In genomic region chr17:65000626-65001135, GRCm38 (mm10) we compare ENCODE assay signal across 19 mouse cellular contexts.
A peak's percentile ranks its signal among the peaks of the same experiment; 100 is the strongest.
DNase-seq lines count a peak whose midpoint lies in the region; ATAC-seq and TF ChIP-seq lines count a peak whose summit lies in the region.
"Had no signal": no experiment of that assay in that cellular context is flagged by ENCODE, and none has a peak within 500 bp of the region (broad histone marks: within the 10 kb centered on the region; RNA-seq: fewer than 3 reads in every experiment).

No protein-coding gene starts in this region.

- no peaks in the 10 kb centered on the region for H3K27me3 ChIP-seq in limb, embryonic 13.5 days
- H3K27me3 ChIP-seq in limb, embryonic 10.5 days (ENCODE audit: low read depth, poor library complexity, severe bottlenecking): no peaks in the 10 kb centered on the region
- no peaks in the 10 kb centered on the region for H3K27me3 ChIP-seq in embryonic facial prominence, embryonic 14.5 days (replicated peaks; ENCODE audit: control insufficient read depth, insufficient read depth, low read length)
- H3K27me3 ChIP-seq: embryonic facial prominence, embryonic 13.5 days; forebrain, embryonic 13.5 days; heart, embryonic 15.5 days; hindbrain, embryonic 15.5 days had no signal

- DNase-seq in gastrocnemius, adult 2 months: peak; percentile 26
- DNase-seq in gastrocnemius, postnatal 36 days: no peak
- no peak for DNase-seq in limb, embryonic 10.5 days (ENCODE audit: low spot score)
- DNase-seq in embryonic facial prominence, embryonic 14.5 days (ENCODE audit: low spot score): peak; percentile 64
- peak; percentile 33 for DNase-seq in skeletal muscle tissue, adult 2 months (ENCODE audit: low read depth, low spot score)
- no peak for DNase-seq in left cerebral cortex, adult 18-20 months (ENCODE audit: low spot score in 2 of 2)
- DNase-seq: adrenal gland, adult 8-10 months; adrenal gland, postnatal 36 days; cerebellum, adult 11 months; cerebellum, adult 8-10 months; cerebellum, postnatal 14 days; embryo, embryonic 11 days; kidney, adult 2 months had no signal

- peaks cover 4% of the 10 kb centered on the region; the same call in 1 of the 2 replicates for H3K9me3 ChIP-seq in limb, embryonic 13.5 days
- H3K9me3 ChIP-seq in limb, embryonic 10.5 days (replicated peaks): no peaks in the 10 kb centered on the region
- H3K9me3 ChIP-seq in embryonic facial prominence, embryonic 14.5 days (ENCODE audit: control insufficient read depth, low read length): no peaks in the 10 kb centered on the region
- H3K9me3 ChIP-seq: embryonic facial prominence, embryonic 13.5 days; forebrain, embryonic 13.5 days; heart, embryonic 15.5 days; hindbrain, embryonic 15.5 days had no signal

- intact Hi-C loops in gastrocnemius, adult 2 months (cut with DNase I): no loop called here
- intact Hi-C loops in gastrocnemius, postnatal 36 days (cut with DNase I): no loop called here

- 52% methylated on average over 5 of the region's 5 CpGs for WGBS in limb, embryonic 13.5 days
- 85% methylated on average over 5 of the region's 5 CpGs for WGBS in limb, embryonic 10.5 days
- WGBS in embryonic facial prominence, embryonic 14.5 days: 50% methylated on average over 5 of the region's 5 CpGs

- no peak overlapping the region for H3K27ac ChIP-seq in gastrocnemius, adult 2 months
- H3K27ac ChIP-seq in limb, embryonic 13.5 days: no peak overlapping the region
- H3K27ac ChIP-seq in limb, embryonic 10.5 days: no peak overlapping the region
- H3K27ac ChIP-seq in embryonic facial prominence, embryonic 14.5 days (replicated peaks; ENCODE audit: low read depth, low read length): no peak overlapping the region
- H3K27ac ChIP-seq: embryonic facial prominence, embryonic 13.5 days; forebrain, embryonic 13.5 days; heart, embryonic 15.5 days; hindbrain, embryonic 15.5 days had no signal

- peaks cover 16% of the 10 kb centered on the region for H3K4me1 ChIP-seq in limb, embryonic 13.5 days
- H3K4me1 ChIP-seq in limb, embryonic 10.5 days: peaks cover 28% of the 10 kb centered on the region
- no peaks in the 10 kb centered on the region; the same call in 1 of the 2 replicates for H3K4me1 ChIP-seq in embryonic facial prominence, embryonic 14.5 days (ENCODE audit: control insufficient read depth, insufficient read depth, low read length)
- H3K4me1 ChIP-seq: forebrain, embryonic 13.5 days; heart, embryonic 15.5 days; hindbrain, embryonic 15.5 days had no signal

- TF ChIP-seq CTCF in gastrocnemius, adult 2 months (IDR thresholded peaks at IDR 0.05): no peak

- ATAC-seq in limb, embryonic 13.5 days (ENCODE audit: low FRiP score, low read depth): peak; percentile 61
- ATAC-seq in embryonic facial prominence, embryonic 14.5 days (ENCODE audit: low read depth): peak; percentile 60
- ATAC-seq: forebrain, embryonic 13.5 days; intestine, embryonic 16.5 days had no signal

- H3K9ac ChIP-seq in limb, embryonic 13.5 days: no peak overlapping the region
- H3K9ac ChIP-seq in embryonic facial prominence, embryonic 14.5 days (ENCODE audit: low read depth, low read length): no peak overlapping the region
- H3K9ac ChIP-seq: embryonic facial prominence, embryonic 13.5 days; forebrain, embryonic 13.5 days; heart, embryonic 15.5 days; hindbrain, embryonic 15.5 days had no signal

- no peak overlapping the region for H3K4me3 ChIP-seq in gastrocnemius, adult 2 months
- no peak overlapping the region for H3K4me3 ChIP-seq in limb, embryonic 13.5 days
- H3K4me3 ChIP-seq in limb, embryonic 10.5 days: no peak overlapping the region
- H3K4me3 ChIP-seq in embryonic facial prominence, embryonic 14.5 days (ENCODE audit: low read depth, low read length): no peak overlapping the region
- H3K4me3 ChIP-seq: embryonic facial prominence, embryonic 13.5 days; forebrain, embryonic 13.5 days; heart, embryonic 15.5 days; hindbrain, embryonic 15.5 days had no signal

- H3K36me3 ChIP-seq in limb, embryonic 13.5 days: no peaks in the 10 kb centered on the region
- no peaks in the 10 kb centered on the region for H3K36me3 ChIP-seq in limb, embryonic 10.5 days
- no peaks in the 10 kb centered on the region for H3K36me3 ChIP-seq in embryonic facial prominence, embryonic 14.5 days (ENCODE audit: control insufficient read depth, insufficient read depth, low read length)
- H3K36me3 ChIP-seq: embryonic facial prominence, embryonic 13.5 days; heart, embryonic 15.5 days; hindbrain, embryonic 15.5 days had no signal

- H3K4me2 ChIP-seq in limb, embryonic 13.5 days (replicated peaks): no peak overlapping the region
- no peak overlapping the region for H3K4me2 ChIP-seq in embryonic facial prominence, embryonic 14.5 days (ENCODE audit: low read depth, low read length)
- H3K4me2 ChIP-seq: embryonic facial prominence, embryonic 13.5 days; forebrain, embryonic 13.5 days; heart, embryonic 15.5 days; hindbrain, embryonic 15.5 days had no signal

Comparison
In these comparisons a context has a peak if more than half of its experiments do, and no peak if none do; other contexts are left out.
1. DNase-seq: peak in gastrocnemius, adult 2 months (single experiment), embryonic facial prominence, embryonic 14.5 days (single experiment) and skeletal muscle tissue, adult 2 months (single experiment); none in gastrocnemius, postnatal 36 days (0 of 2), limb, embryonic 10.5 days (single experiment) and left cerebral cortex, adult 18-20 months (0 of 2).